Mouse (Mus musculus): ENCODE measurements around the gene Elavl3. TPM values are rescaled to one million over a fixed set of nuclear protein-coding genes. Genes with fewer than 3 reads are reported as not detected.

The Elavl3 gene
- polyA plus RNA-seq, 1 experiment from 2014 or later: 69.1 TPM

DNA sequence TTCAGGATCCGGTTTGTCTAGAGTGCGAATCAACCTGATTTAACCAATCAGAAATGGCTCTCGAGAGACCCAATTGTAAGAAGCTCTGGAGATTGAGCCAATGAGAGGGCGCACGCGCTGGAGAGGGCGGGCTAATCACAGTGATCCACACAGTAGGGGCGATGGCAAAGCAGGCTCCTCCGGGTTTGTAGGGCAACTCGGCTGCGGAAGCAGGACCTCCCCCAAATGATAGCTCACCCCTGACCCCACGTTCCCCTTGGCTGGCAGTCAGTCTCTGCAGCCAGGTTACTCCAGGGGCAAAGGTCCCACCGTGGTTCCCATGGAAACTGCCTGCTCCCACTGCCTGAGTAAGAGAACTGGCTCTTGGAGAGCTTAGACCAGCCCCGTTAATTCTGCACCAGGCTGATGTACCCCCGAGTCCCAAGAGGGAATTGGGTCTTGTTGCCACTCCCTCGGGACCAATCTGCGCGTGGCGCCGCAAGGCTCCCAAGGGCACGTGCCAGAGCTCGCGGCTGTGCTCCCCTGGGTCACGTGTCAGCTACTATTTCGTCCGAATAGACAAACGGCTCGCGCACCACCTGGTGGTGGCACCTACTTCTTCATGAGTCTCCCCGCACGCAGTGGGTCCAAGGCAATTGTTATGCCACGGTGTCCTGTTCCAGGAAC lies 2.7 kb upstream of the Elavl3 start:
- whole genome bisulfite sequencing: 2% methylated on average over 32 of the region's 32 CpGs
- DNase-seq (ENCODE audit: low spot score) (peak; percentile 84), ATAC-seq (ENCODE audit: insufficient read depth, low FRiP score, low TSS enrichment) (peak; percentile 24; the same call in 1 of the 2 replicates)
- Histone ChIP-seq H3K4me1 (ENCODE audit: control insufficient read depth, insufficient read depth, low read length) (peaks cover 9% of the 10 kb centered on the region; the same call in 1 of the 2 replicates), H3K27ac (ENCODE audit: low read depth, low read length) (no peak overlapping the region), H3K36me3 (ENCODE audit: control insufficient read depth, insufficient read depth, low read length) (peaks cover 12% of the 10 kb centered on the region; the same call in 1 of the 2 replicates), H3K27me3 (ENCODE audit: control insufficient read depth, insufficient read depth, low read length) (peaks cover 19% of the 10 kb centered on the region), H3K4me2 (ENCODE audit: low read depth) (peak overlapping the region; percentile 38), H3K9me3 (ENCODE audit: control insufficient read depth, low read length) (no peaks in the 10 kb centered on the region), H3K4me3 (ENCODE audit: low read depth, low read length) (no peak overlapping the region), H3K9ac (ENCODE audit: low read length) (0 out of 2 replicates have a peak overlapping the region, but pooled peaks have one; percentile 18)

DNA sequence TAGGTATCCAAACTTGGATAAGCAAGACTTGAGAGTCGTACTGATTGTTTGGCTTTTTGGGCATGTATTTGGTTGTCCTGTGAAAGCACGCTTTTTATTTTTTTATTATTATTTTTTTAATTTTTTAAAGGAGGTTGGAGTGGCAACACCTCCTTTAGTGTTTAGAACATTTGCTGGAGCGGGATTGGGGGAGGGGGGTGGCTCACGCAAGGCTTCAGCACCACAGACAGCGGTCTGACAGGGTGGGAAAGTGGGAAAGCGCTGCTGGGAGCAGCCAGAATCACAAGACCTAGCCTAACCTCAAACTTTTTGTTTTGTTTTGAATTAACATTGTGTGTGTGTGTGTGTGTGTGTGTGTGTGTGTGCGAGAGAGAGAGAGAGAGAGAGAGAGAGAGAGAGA lies 1.8 kb upstream of the Elavl3 start:
- peak; percentile 46 for DNase-seq (ENCODE audit: low spot score)
- no peak for ATAC-seq (ENCODE audit: insufficient read depth, low FRiP score, low TSS enrichment)
- H3K36me3 ChIP-seq (ENCODE audit: control insufficient read depth, insufficient read depth, low read length): peaks cover 12% of the 10 kb centered on the region; the same call in 1 of the 2 replicates
- H3K27ac ChIP-seq (ENCODE audit: low read depth, low read length): no peak overlapping the region
- H3K9me3 ChIP-seq (ENCODE audit: control insufficient read depth, low read length): no peaks in the 10 kb centered on the region
- H3K4me2 ChIP-seq (ENCODE audit: low read depth): no peak overlapping the region
- H3K4me1 ChIP-seq (ENCODE audit: control insufficient read depth, insufficient read depth, low read length): peaks cover 14% of the 10 kb centered on the region
- no peak overlapping the region for H3K9ac ChIP-seq (ENCODE audit: low read length)
- H3K27me3 ChIP-seq (ENCODE audit: control insufficient read depth, insufficient read depth, low read length): peaks cover 19% of the 10 kb centered on the region
- 39% methylated on average over 6 of the region's 7 CpGs for WGBS
- H3K4me3 ChIP-seq (ENCODE audit: low read depth, low read length): no peak overlapping the region

DNA sequence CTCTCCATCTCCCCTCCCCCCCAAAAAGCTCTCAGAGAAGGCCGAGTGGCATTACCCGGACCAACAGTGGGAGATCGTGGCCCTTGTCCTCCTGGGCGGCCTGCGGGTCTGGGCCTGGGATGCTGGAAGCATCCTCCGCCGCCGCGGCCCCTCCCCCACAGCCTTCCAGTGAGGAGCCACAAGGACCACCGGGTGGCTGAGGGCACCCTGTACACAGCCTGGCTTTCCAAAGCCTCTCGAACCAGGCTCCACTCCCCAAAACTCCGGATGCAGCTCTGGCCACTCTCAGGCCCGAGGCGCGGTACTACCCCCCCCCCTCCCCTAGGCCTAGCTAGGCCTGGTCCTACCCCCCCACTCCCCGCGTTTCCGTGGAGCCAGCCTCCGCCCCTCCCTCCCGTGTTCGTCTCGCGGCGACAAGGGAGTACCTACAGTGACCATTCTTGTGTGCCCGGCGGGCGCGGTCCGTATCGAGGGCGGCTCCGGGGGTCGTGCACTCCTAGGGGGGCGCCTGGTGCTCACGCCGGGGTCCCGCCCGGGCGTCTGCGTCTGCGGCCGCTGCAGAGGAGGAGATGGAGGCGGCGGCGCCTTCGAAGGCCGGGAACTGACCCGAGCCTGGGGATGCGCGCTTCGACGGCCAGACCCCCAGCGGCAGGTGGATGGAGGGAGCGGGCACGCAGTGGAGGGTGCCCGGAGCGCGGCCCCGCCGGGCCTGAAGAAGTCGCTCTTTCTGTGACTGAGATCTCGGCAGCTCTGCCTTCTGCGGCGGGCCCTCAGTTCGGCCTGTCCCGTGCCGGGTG lies 464 bp downstream of the Elavl3 start:
- Histone ChIP-seq H3K36me3 (ENCODE audit: control insufficient read depth, insufficient read depth, low read length) (no peaks in the 10 kb centered on the region), H3K4me3 (ENCODE audit: low read depth, low read length) (peak overlapping the region; percentile 81), H3K9ac (ENCODE audit: low read length) (peak overlapping the region; percentile 89), H3K9me3 (ENCODE audit: control insufficient read depth, low read length) (no peaks in the 10 kb centered on the region), H3K4me1 (ENCODE audit: control insufficient read depth, insufficient read depth, low read length) (peaks cover 16% of the 10 kb centered on the region), H3K27ac (ENCODE audit: low read depth, low read length) (peak overlapping the region; percentile 80), H3K4me2 (ENCODE audit: low read depth) (peak overlapping the region; percentile 68), H3K27me3 (ENCODE audit: control insufficient read depth, insufficient read depth, low read length) (peaks cover 19% of the 10 kb centered on the region)
- 1% methylated on average over 57 of the region's 67 CpGs for WGBS
- peak; percentile 21 for ATAC-seq (ENCODE audit: insufficient read depth, low FRiP score, low TSS enrichment)
- peak; percentile 59 for DNase-seq (ENCODE audit: low spot score)

DNA sequence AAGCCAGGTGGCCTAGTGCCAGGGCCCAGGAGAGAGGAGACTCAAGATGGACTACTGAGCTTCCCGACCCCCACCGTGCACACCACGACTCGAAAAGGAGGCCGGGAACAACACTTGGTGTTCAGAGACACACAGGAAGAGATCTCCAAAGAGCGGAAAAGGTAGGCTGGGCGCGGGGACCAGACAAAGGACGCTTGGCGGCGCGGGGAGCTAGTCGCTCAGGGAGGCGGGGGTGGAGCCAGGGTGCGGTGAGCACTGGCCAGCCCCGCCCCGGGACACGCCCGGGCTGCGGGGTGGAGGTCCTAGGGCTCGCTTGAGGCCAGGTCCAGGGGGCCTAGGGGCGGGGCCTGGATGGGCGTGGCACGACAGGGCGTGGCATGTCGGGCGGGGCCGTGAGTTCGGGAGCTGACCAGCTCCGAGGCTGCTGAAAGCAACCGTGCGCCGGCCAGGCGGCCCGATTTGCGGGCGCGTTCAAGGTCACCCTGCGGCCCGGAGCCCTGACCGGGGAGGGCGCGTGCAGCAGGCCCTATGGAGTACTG lies 1.4 kb downstream of the Elavl3 start:
- H3K4me1 ChIP-seq (ENCODE audit: control insufficient read depth, insufficient read depth, low read length): peaks cover 16% of the 10 kb centered on the region
- peak; percentile 67 for ATAC-seq (ENCODE audit: insufficient read depth, low FRiP score, low TSS enrichment)
- WGBS: under 1% methylated on average over 41 of the region's 43 CpGs
- peak overlapping the region; percentile 89 for H3K9ac ChIP-seq (ENCODE audit: low read length)
- H3K27me3 ChIP-seq (ENCODE audit: control insufficient read depth, insufficient read depth, low read length): peaks cover 19% of the 10 kb centered on the region
- peak; percentile 91 for DNase-seq (ENCODE audit: low spot score)
- peak overlapping the region; percentile 81 for H3K4me3 ChIP-seq (ENCODE audit: low read depth, low read length)
- H3K9me3 ChIP-seq (ENCODE audit: control insufficient read depth, low read length): no peaks in the 10 kb centered on the region
- peak overlapping the region; percentile 80 for H3K27ac ChIP-seq (ENCODE audit: low read depth, low read length)
- no peaks in the 10 kb centered on the region for H3K36me3 ChIP-seq (ENCODE audit: control insufficient read depth, insufficient read depth, low read length)
- peak overlapping the region; percentile 68 for H3K4me2 ChIP-seq (ENCODE audit: low read depth)

DNA sequence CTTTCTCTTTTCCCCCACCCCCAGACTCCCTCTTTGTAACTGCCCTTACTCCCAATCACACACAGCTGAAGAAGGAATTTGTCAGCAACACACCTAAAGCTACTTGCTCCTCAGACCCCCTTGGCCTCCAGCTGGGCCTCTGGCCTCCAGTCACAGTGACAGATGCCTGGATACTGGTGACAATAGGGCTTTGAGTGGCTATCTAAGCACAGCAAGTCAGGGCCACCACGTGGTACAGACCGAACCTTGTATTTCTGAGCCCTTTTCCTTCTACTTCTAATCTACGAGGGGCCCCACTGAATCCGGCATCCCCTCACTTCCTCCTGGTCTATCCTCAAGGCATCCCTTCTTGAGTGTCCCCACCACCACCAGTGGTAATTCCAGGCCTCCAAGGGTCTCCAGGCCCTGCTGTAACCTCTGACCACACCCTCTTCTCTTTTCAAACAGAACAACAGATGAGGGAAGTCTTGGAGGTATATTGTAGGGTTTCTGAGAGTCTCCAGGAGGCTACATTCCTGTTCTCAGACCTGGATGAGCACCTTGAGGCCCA lies 2.0 kb downstream of the Elavl3 start:
- ATAC-seq (ENCODE audit: insufficient read depth, low FRiP score, low TSS enrichment): no peak
- Histone ChIP-seq H3K27ac (ENCODE audit: low read depth, low read length) (peak overlapping the region; percentile 80), H3K9me3 (ENCODE audit: control insufficient read depth, low read length) (no peaks in the 10 kb centered on the region), H3K36me3 (ENCODE audit: control insufficient read depth, insufficient read depth, low read length) (no peaks in the 10 kb centered on the region), H3K4me1 (ENCODE audit: control insufficient read depth, insufficient read depth, low read length) (peaks cover 16% of the 10 kb centered on the region), H3K27me3 (ENCODE audit: control insufficient read depth, insufficient read depth, low read length) (peaks cover 19% of the 10 kb centered on the region), H3K4me2 (ENCODE audit: low read depth) (peak overlapping the region; percentile 68), H3K4me3 (ENCODE audit: low read depth, low read length) (peak overlapping the region; percentile 81), H3K9ac (ENCODE audit: low read length) (peak overlapping the region; percentile 89)
- WGBS: 57% methylated on average over 4 of the region's 4 CpGs
- peak; percentile 36 for DNase-seq (ENCODE audit: low spot score)

DNA sequence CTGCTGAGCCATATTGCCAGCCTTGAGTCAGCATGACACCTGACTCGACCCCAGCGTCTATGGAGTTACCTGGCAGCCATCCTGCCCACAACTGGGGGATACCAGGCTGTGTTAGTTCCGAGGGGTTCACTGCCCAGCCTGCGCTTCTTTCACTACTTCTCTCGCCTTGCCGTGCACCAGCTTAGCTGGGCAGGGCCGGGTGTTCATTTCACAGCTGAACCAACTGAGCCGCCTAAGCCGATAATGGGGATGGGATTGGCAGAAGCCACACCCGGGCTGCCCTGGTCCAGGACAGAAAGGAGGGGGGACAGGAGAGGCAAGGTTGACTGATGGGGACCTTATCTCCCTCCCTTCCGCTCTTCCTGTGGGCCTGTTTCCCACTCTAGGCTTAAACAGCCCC lies 2.5 kb downstream of the Elavl3 start:
- H3K4me1 ChIP-seq (ENCODE audit: control insufficient read depth, insufficient read depth, low read length): peaks cover 13% of the 10 kb centered on the region
- peaks cover 19% of the 10 kb centered on the region for H3K27me3 ChIP-seq (ENCODE audit: control insufficient read depth, insufficient read depth, low read length)
- peak overlapping the region; percentile 80 for H3K27ac ChIP-seq (ENCODE audit: low read depth, low read length)
- H3K36me3 ChIP-seq (ENCODE audit: control insufficient read depth, insufficient read depth, low read length): no peaks in the 10 kb centered on the region
- 76% methylated on average over 11 of the region's 11 CpGs for WGBS
- peak overlapping the region; percentile 68 for H3K4me2 ChIP-seq (ENCODE audit: low read depth)
- no peak for ATAC-seq (ENCODE audit: insufficient read depth, low FRiP score, low TSS enrichment)
- H3K9me3 ChIP-seq (ENCODE audit: control insufficient read depth, low read length): no peaks in the 10 kb centered on the region
- no peak for DNase-seq (ENCODE audit: low spot score)
- peak overlapping the region; percentile 89 for H3K9ac ChIP-seq (ENCODE audit: low read length)
- H3K4me3 ChIP-seq (ENCODE audit: low read depth, low read length): peak overlapping the region; percentile 81

DNA sequence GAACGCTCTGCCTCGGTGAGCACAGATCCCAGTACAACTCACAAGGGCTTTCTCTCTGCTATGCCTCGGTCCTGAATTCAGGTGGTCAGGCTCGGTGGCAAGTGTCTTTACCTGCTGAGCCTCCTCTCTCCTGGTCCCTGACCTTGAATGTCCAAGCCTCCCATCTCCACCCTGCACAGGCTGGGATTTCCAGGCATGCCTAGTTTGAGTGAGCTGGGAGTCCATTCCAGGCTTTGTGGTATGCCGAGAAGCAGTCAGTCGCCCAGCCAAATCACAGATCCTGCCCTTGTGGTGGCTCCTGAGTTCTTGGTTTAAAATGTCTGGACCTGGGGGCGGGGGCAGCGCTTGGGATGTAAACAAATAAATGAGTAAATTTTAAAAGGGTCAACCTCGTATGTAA lies 4.5 kb downstream of the Elavl3 start:
- peaks cover 16% of the 10 kb centered on the region for H3K27me3 ChIP-seq (ENCODE audit: control insufficient read depth, insufficient read depth, low read length)
- no peaks in the 10 kb centered on the region for H3K9me3 ChIP-seq (ENCODE audit: control insufficient read depth, low read length)
- DNase-seq (ENCODE audit: low spot score): no peak
- ATAC-seq (ENCODE audit: insufficient read depth, low FRiP score, low TSS enrichment): no peak
- no peak overlapping the region for H3K27ac ChIP-seq (ENCODE audit: low read depth, low read length)
- no peaks in the 10 kb centered on the region for H3K36me3 ChIP-seq (ENCODE audit: control insufficient read depth, insufficient read depth, low read length)
- H3K4me3 ChIP-seq (ENCODE audit: low read depth, low read length): no peak overlapping the region
- H3K4me2 ChIP-seq (ENCODE audit: low read depth): no peak overlapping the region
- peaks cover 13% of the 10 kb centered on the region for H3K4me1 ChIP-seq (ENCODE audit: control insufficient read depth, insufficient read depth, low read length)
- WGBS: 66% methylated on average over 9 of the region's 9 CpGs
- H3K9ac ChIP-seq (ENCODE audit: low read length): no peak overlapping the region

DNA sequence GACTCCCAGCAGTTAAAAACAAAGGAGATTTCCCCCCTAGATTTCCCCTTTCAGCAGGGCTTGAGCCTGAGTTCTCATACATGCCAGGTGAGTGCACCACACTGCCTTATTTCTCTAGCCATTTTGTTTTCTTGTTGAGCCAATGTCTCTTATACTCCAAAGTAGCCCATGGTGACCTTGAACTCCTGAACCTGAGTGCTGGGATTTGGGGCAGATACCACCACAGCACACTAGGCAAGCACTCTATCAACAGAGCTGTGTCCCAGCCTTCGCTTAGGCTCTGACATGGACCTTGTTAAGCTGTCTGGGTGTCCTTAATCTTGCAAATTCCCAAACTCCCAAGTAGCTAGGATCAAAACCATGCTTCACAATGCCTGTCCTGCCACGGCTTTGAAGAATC lies 10.0 kb downstream of the Elavl3 start:
- H3K27ac ChIP-seq (ENCODE audit: low read depth, low read length): no peak overlapping the region
- no peak for DNase-seq (ENCODE audit: low spot score)
- no peak for ATAC-seq (ENCODE audit: insufficient read depth, low FRiP score, low TSS enrichment)
- no peak overlapping the region for H3K4me3 ChIP-seq (ENCODE audit: low read depth, low read length)
- peaks cover 2% of the 10 kb centered on the region; the same call in 1 of the 2 replicates for H3K36me3 ChIP-seq (ENCODE audit: control insufficient read depth, insufficient read depth, low read length)
- no peaks in the 10 kb centered on the region for H3K27me3 ChIP-seq (ENCODE audit: control insufficient read depth, insufficient read depth, low read length)
- H3K9me3 ChIP-seq (ENCODE audit: control insufficient read depth, low read length): no peaks in the 10 kb centered on the region
- no peak overlapping the region for H3K4me2 ChIP-seq (ENCODE audit: low read depth)
- H3K4me1 ChIP-seq (ENCODE audit: control insufficient read depth, insufficient read depth, low read length): no peaks in the 10 kb centered on the region
- WGBS: 58% methylated on average over 2 of the region's 2 CpGs
- no peak overlapping the region for H3K9ac ChIP-seq (ENCODE audit: low read length)
